Mouse (Mus musculus) myocyte (in vitro differentiated cells): Measurements from ENCODE around the gene Ghrl.

Source experiments
- POLR2A ChIP-seq: IDR thresholded peaks from one replicate; pipeline ENCODE4 v1.6.1; 2011; ENCODE audit warnings: low read depth, mild to moderate bottlenecking, control low read depth, moderate library complexity; ENCODE audit not compliant: insufficient read length
- POLR2AphosphoS2 ChIP-seq: IDR thresholded peaks from one replicate; pipeline ENCODE4 v1.6.1; 2011; ENCODE audit warnings: low read depth, control low read depth; ENCODE audit not compliant: insufficient read length
- TCF3 ChIP-seq: IDR thresholded peaks from one replicate; pipeline ENCODE4 v1.6.1; 2011; ENCODE audit warnings: low read depth, control low read depth; ENCODE audit not compliant: insufficient read length
- USF1 ChIP-seq: IDR thresholded peaks from one replicate; pipeline ENCODE4 v1.6.1; 2011; ENCODE audit warnings: low read depth, mild to moderate bottlenecking, control low read depth, moderate library complexity

- no peak for TF ChIP-seq POLR2A
- no peak for TF ChIP-seq TCF3
- TF ChIP-seq USF1: peak; percentile 33
- TF ChIP-seq POLR2AphosphoS2: no peak
These were observed 49.9 kb downstream of the Ghrl start for GRCm38 (mm10) chr6:113669821-113670220.
